Mouse (Mus musculus): ENCODE measurements at regions not wholly inside any gene's neighbourhood (a gene's known extent, or its start where the extent isn't known, plus 50 kb on each side); places are given as distances from the start of the nearest gene placed in this dataset.

DNA sequence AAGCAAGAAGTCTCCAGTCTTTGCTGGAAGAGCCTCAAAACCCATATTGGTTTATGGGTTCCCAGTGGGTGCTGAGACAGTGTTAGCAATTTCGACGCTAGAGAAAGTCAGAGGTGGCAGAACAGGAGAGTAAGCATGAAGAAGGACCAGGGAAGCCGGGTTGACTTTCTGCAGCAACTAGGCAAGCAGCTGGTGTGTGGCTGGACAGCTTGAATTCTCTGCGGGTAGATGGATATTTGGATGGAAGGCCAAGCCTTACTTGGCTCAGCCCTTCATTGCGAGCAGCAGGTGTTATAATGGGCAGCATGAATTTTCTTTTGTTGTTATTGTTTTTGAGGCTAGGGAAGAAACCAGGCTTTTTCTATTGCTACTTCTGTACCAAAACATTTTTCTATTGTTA lies 362.7 kb upstream of the Satb1 start:
- no peak for DNase-seq (ENCODE audit: low read depth)

DNA sequence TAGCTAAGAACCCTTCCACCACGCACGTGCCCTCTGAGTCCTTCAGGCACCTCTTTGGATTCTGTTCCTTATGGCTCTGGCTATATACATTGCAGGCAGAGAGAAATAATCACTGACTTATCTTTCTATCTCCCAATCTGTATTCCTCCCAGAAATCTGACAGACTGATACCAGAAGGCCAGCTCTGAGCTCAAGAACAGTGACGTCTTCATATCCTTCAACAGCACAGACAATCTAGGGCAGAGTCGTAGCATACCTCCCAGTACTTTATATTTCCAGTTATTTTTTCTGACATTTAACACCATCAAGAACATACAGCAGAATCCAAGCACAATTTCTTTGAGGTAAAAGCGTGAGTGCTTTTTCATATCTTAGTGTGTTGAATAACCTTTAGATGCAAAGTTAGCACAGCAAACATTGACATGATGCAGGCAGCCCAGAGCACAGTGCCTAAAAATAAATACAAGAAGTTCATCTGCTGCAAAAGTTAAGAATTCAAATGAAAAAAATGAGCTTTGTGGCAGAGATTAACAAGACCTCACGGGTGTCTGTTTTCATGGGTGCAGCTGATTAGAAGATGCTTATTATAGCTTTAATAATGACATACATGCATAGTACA lies 358.1 kb upstream of the Satb1 start:
- no peak for DNase-seq (ENCODE audit: low read depth)

DNA sequence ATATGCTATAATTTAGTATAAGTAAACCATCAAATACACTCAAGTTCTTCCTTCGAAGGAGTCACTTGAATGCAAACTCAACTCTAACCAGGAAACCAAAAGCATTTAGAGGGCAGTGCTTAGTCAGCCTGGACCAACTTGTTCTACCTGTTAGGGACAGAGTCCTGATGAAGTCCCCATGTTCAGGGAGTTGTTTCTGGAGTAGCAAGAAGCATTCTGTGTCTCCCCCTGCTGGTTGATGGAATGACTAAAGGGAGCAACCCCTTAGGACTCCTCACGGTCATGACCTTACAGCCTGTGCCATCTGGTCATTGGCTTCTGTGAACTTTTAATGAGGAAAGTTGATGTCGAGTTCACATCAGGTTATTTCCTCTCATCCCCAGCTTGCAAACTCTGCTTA lies 349.6 kb upstream of the Satb1 start:
- DNase-seq (ENCODE audit: low read depth) = peak; percentile 90

DNA sequence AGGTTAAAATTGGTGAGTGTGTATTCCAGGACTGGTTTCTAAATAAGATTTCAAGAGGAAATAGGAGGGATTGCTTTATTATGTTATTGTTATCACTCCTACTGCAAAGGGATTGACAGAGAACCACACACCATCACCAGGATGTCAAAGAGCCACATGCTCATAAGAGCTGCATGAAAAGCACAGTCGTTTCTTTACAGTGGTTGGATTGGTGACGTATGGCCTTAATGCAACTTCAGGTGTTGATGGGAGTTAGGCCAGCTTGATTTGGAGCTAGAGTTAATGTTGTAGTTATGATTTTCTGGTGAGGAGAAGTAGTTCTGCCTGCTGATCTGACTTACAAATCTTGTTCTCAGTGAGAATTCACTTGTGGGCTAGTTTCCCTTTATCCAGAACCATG lies 344.9 kb upstream of the Satb1 start:
- peak; percentile 81 for DNase-seq (ENCODE audit: low read depth)

DNA sequence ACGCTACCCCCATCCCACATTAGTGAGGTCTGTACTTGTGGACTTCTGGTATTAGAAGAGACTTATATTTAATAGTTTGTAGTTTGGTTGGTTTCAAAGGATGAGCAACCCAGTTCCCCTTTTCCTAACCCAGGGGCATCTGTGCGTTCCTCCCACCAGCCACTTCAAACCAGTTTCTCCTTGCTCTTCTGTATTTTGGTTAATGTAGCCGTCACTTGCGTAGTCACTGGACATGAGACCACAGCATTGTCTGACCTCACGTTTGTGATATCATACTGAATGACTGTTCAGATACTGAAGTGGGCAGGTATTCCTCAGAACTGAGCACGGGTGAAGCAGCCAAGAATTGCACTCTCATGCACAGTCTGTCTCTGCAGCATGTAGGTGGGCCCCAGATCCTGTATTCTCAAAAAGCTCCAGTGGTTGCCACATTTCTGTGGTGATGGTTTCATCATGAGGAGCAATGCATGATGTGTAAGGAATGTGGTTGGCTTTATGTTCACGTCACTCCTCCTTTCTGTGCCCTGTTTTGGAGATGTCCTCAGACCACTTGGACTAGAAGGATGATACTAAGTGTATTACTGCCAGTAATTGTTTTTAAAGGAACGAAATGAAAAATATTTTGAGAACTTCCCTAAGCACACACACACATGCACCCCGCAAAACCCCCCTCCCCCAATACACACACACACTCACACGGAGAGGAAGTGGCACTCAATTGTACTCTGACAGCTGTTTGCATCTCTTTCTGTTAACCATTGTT lies 335.2 kb upstream of the Satb1 start:
- peak; percentile 79 for DNase-seq (ENCODE audit: low read depth)

DNA sequence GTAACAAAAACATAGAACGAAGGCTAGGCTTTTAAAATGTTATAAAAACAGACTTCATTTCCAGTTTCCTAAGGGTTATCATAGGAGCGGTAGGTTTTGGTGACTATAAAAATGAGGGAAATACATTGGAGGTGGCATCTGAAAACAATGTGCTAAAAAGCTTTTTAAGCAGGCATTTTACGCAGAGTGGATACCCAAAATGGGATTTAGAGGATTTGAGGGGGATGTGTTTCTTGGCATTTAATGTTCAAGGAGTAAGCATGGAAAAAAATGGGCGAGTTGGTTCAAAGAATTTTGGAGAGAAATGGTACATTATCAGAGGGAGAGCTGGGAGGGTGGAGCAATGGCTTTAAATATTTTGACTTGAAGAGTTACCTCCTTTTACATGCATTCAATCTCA lies 334.6 kb upstream of the Satb1 start:
- DNase-seq (ENCODE audit: low read depth) = no peak

DNA sequence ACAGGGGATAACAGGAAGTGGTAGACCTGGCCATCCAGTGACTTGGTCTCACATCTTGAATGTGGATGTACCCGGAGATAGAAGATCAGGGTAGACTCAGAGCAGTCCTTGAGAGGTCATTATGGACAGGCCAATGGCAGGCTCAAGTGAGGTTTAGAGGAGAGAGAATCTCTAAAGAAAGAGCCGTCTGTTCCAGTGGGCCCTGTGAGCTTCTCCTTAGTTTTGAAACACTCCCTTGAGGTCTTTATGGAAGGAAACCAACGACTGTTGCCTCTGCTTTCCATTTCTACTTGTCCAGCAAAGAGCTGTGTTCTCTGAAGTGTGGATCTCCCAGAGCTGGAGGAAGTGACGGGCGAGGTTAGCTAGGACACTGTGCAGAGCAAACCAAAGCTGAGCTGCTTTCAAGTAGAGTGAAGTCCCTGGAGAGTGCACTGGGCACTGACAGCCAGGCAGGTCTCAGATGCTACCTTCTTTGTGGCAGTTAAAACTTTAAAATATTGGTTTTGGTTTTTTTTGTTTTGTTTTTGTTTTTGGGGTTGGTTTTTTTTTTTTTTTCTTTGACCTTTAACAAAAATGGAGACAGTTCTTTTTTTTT lies 332.9 kb upstream of the Satb1 start:
- peak; percentile 68 for DNase-seq (ENCODE audit: low read depth)

DNA sequence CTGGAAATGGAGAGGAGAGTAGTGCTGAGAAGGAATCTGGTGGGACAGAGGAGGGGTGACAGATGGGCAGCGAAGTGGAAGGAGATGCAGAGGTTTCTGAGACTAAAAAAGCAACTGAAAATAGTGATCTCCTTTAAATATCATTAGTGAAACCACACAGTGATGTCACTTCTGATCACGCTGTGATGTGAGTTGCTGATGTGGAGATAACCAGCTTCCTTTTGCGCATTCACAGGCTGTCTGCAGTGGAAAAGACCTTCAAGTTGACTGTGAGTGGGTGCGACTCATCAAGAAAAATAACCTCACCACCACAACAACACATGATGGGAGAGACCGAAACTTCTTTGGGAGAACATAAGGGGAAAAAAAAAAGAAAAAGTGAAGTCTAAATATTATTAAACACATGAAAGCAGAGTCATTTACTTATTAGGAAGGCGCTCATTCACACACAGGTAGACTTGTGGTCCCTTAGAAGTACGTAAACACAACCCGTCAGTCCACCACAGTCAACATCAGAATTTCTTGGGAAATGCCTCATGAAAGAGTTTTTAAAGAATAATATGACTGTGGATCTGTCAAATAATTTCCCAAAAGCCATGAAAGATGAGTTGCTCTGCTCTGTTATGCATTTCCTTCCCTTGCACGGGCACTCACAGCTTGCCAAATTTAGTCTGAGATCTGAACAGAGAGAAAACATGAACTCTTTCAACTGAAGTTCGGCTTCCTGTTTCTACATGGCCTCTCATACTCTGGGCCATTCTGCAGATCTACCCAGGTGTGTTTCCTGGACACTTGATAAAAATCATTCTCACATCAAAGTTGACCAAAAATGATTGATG lies 329.7 kb upstream of the Satb1 start:
- peak; percentile 95 for DNase-seq (ENCODE audit: low read depth)

DNA sequence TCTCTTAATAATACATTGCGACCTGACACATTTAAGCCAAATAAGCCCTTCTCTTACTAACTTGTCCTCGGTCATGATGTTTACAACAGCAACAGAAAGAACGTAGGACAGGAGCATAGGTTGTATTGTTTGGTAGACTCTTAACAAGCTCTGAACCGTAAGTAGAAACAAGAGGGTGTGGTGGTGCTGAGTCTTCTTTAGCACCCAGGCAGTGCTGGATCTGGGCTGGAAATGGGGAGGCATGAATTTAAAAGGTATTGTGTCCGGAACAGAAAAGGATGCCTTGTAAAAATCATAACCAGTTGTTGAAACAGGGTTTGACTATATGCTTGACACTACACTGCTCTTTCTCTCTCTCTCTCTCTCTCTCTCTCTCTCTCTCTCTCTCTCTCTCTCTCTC lies 317.4 kb upstream of the Satb1 start:
- peak; percentile 66 for DNase-seq (ENCODE audit: low read depth)

DNA sequence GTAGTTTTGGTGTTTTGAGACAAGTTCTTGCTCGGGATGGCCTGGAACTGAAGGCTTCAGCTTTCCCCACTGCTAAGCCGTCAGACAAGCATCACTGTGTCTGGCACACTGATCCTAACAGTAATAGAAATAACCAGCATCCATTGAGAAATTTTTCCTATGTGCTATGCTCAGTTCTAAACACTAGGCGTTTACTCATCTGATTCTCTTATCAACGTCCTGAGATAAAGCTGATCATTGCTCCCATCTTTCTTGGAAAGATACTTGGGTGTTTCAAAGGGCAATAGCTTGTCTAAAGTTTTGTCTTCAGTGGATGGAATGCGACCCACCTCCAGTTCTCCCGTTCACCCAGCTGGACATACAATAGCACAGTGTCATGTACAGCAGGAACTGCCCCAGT lies 316.7 kb upstream of the Satb1 start:
- DNase-seq (ENCODE audit: low read depth) = peak; percentile 51

DNA sequence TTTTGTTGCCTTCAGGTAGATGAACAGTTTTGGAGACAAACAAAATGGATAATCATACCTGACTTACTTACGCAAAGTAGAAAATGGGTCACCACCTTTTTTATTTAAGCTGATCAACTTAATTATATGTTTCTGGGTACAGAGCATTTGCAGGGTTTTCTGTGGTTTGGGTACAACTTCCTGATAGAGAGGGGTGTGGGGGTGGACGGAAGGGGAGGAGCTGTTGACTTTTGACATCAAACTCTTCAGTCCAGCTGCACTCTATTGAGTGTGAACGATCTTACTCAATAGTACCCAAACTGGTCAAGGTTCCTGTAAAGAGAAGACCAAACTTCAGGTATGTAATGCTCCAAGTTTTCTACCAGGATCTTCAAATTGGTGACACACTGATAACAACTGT lies 316.0 kb upstream of the Satb1 start:
- peak; percentile 71 for DNase-seq (ENCODE audit: low read depth)

DNA sequence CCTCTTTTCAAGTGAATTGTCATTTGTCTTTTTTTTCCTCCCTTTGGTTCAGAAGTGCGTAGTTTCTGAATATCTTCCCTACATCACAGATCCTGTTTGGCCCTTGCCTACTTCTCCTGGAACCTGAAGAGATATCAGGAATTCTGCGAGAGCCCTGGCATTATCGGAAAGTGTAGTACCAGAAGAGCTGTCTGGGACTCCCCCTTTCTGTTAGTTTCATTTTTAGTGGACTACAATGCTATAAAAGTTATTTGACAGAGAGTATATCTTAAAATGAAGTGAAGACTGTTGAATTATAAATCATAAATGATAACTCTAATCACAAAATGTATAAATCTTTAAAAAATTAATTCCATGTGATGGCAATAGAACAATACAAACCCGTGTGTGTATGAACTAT lies 270.8 kb upstream of the Satb1 start:
- DNase-seq (ENCODE audit: low read depth) = no peak

DNA sequence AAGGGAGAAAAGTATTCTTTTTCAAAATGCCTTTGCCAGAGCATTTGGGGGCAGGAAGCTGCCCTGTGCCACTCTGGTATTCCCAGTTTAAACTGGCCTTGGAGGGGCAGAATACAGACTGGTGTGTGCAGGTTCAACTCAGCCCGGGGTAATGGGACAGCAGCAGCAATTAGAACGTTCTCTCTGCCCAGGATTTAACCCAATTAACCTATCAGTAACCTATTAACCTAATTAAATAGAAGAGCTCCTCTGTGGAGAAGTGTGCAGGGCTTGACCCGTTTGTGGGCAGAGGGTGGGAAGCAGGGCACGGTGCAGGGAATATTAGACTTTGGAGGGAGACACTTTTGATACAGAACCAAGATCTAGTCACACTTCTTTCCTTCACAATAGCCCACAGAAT lies 252.7 kb upstream of the Satb1 start:
- DNase-seq (ENCODE audit: low read depth) = no peak

DNA sequence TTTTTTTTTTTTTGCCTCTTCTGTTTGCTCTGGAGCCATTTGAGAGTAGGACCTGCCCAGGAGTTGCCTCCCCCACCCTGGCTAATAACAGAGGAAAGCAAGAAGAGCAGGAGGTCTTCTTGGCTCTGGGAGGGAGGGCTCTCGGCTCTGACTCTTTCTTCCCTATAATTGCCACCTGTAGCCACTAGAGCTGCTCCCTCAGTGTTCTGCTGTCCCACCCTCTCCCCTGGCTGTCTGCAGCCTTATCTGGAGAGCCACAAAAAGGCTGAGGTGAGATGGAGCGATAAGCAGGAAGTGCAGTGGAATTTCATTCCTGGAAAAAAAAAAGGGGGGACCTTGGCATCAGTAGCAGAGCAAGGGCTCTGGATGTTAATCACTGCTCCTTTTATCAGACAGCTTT lies 251.4 kb upstream of the Satb1 start:
- DNase-seq (ENCODE audit: low read depth) = no peak

DNA sequence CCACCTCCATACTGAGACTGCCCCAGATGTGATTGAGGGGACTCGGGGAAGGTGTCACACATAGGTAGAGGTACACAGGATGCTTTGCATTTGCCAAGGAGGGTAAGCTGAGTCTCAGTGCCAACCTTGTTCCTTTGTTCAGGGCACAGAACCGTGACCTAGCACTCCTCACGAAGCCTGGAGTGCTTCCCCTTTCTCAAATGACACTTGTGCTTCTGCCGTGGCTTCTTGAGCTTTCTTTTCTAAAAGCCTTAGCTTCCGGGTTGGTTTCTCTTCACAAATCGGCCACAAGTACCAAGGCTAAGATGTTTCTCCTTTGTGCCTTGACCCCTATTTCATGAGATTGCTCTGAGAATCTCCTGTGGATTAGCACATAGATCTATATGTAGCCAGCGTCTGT lies 246.2 kb upstream of the Satb1 start:
- peak; percentile 67 for DNase-seq (ENCODE audit: low read depth)

DNA sequence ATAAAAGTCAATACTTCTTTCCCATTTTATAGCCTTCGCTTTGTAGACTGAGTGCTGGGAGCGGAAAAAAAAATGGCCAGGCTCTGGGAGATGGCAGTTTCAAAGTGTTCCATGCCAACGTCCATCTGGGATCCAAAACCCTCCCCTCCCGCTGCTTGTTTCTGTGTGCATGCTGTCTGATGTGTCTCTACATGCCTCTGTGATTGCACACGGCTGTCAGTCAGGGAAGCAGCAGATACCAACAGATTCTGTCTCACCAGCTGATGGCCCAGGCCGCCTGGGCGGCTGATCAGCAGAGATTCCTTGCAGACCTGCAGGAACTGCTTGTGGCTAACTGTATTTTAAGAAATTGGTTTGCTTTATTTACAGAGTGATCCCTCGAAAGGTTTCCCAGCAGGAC lies 245.4 kb upstream of the Satb1 start:
- DNase-seq (ENCODE audit: low read depth) = no peak

DNA sequence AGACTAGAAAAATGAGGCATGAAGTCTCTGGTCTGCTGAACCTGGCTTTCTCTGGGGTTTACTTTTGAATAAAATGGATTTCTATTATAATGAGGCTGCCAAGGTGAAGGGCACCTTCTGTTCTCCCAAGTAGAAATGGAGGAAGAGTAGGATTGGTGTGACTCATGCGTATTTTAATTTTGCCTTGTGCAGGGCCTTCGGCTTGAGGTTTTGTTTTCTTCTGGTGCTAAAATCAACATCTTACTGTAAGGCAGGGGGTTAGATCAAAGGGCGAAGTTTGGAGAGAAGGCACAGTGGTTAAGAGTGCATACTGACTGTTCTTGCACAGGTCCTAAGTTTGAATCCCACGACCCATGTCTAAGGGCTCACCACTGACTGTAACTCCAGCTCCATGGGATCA lies 244.9 kb upstream of the Satb1 start:
- DNase-seq (ENCODE audit: low read depth) = no peak

DNA sequence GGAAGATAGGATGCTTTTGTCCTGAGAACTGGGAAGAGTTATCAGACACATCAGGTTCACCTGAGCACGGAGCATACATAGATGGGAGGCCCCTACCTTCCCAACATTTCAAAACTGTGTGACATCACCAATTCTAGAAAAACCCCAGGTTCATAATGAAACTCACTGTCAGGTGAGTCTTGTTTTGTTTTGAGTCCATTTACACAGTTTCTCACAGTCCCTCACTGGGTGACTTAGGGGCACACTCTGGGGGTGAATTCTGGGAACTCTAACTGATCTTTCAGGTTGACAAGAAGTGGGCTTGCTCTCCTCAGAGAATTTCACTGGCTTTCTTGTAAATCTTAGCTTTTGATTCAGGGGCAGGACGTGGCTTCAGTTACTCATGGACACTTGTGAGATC lies 243.7 kb upstream of the Satb1 start:
- DNase-seq (ENCODE audit: low read depth) = no peak

DNA sequence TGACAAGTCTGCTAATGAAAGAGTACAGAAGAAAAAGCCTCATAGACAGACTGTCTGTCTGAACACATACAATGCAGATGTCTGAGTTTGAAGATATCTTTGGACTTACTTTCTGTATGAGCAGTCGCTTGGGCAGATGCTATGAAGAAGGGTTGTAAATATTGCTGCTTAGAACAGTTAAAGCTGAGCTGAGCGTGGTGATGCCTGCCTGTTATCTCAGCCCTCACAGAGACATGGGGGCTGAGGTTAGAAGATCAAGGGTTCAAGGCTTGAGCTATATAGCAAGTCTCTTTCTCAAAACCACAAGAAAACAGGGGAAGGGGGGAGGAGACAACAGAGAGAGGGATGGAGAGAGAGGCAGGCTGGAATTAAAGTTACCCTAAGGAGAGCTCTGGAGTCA lies 234.6 kb upstream of the Satb1 start:
- DNase-seq (ENCODE audit: low read depth) = peak; percentile 52

DNA sequence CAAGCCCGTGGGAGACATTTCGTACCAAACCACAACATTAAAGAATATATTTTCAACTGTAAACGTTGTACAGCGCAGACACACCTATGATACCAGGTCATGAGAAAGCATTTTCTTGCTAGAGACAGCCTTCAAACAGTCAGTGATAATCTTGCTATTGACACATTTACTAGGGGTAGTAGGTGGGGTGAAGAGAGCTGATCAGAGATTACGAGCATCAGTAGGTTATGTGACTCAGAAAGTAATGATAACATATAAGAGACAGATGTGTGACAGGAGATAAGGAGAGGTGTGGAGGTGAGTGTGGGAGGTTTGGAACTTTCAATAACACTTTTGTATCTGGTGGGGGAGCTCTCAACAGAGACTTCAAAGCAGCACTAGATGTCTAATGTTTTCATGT lies 231.5 kb upstream of the Satb1 start:
- DNase-seq (ENCODE audit: low read depth) = peak; percentile 57

DNA sequence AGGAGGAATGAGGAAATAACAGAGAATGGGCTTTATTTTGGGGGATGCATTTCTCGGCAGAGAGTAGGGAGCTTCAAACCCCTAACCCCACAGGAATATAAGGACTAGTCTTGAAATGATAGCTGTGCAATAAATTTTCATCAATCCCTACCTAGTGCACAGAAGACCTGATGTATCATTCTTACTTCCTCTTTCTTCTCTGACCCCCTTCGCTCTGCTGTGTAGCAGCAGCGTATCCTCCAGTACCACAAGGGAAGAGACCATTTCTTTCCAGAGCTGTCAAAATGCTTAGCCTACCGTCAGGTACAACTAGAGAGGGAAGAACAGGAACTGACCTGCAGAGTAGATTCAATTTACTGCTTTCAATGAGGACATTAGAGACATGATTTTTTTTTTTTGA lies 230.0 kb upstream of the Satb1 start:
- peak; percentile 58 for DNase-seq (ENCODE audit: low read depth)

DNA sequence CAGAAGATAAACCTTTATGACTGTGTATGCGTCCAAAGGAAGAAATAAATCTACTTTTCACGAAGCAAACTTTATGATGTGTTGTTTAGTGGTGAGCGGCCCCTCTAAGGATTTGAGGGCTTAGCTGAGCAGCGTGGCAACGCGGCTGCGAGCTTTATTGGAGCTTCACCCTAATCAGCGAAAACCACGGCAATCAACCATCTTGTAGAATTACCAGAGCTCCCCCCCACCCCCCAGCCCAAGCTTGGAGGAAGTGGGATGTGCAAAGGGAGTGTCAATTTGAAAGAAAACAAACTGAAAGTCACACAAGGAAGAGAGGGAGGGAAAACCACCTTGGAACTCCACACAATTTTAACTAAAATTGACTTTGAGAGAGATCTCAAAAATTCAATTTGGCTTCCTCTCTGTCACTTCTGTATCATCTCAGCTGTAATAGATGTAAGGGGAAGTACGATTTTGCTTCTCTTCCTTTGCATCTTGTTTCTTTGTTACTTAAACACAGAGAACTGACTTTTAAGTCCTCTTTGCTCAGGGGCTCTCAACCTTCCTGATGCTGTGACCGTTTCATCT lies 229.1 kb upstream of the Satb1 start:
- DNase-seq (ENCODE audit: low read depth) = peak; percentile 75
